Mouse (Mus musculus) hindbrain, postnatal 0 days (tissue): ENCODE results near the gene Rbfox1. TPM values are rescaled to one million over a fixed set of nuclear protein-coding genes. Genes with fewer than 3 reads are reported as not detected.

ENCODE experiments used
- ATAC-seq: fragments of 200-750 bp; cut with Nextera tagmentation; 2 replicates; pipeline ENCODE4 v1.8.0; 2017; ENCODE audit warnings: mild to moderate bottlenecking, moderate TSS enrichment, moderate library complexity
- DNase-seq: peaks from one replicate; pipeline ENCODE4 v3.0.0-alpha.2; 2015; ENCODE audit warnings: low spot score
- H3K27ac ChIP-seq: fragments of 300-500 bp; sonication (generic); 2 replicates; pipeline ENCODE4 v1.5.1; 2014; ENCODE audit warnings: mild to moderate bottlenecking
- H3K27me3 ChIP-seq: fragments of 300-500 bp; sonication (generic); 2 replicates; pipeline ENCODE4 v1.6.1; 2014; ENCODE audit warnings: low read length, mixed read lengths; ENCODE audit not compliant: insufficient read depth
- H3K36me3 ChIP-seq: fragments of 300-500 bp; sonication (generic); 2 replicates; pipeline ENCODE4 v1.6.1; 2014; ENCODE audit warnings: low read length, mixed read lengths; ENCODE audit not compliant: insufficient read depth
- H3K4me1 ChIP-seq: fragments of 300-500 bp; sonication (generic); 2 replicates; pipeline ENCODE4 v1.6.1; 2014; ENCODE audit warnings: antibody characterized with exemption, low read length, mixed read lengths; ENCODE audit not compliant: insufficient read depth
- H3K4me2 ChIP-seq: fragments of 300-500 bp; sonication (generic); 2 replicates; pipeline ENCODE4 v1.6.1; 2014; ENCODE audit warnings: low read depth, mild to moderate bottlenecking, low read length, moderate library complexity, mixed read lengths
- H3K4me3 ChIP-seq: fragments of 300-500 bp; sonication (generic); 2 replicates; pipeline ENCODE4 v1.5.1; 2014; ENCODE audit warnings: low read length
- H3K9ac ChIP-seq: fragments of 300-500 bp; sonication (generic); replicated peaks from 2 replicates; pipeline ENCODE4 v1.6.1; 2014; ENCODE audit warnings: mild to moderate bottlenecking, low read length, moderate library complexity, mixed read lengths
- H3K9me3 ChIP-seq: fragments of 300-500 bp; sonication (generic); 2 replicates; pipeline ENCODE4 v1.6.1; 2016; ENCODE audit warnings: low read length, mixed read lengths
- CTCF ChIP-seq: IDR thresholded peaks from 2 replicates; pipeline ENCODE4 v1.5.1; 2016; ENCODE audit warnings: antibody characterized with exemption, control low read depth, low read depth
- WGBS: fragments of 180-500 bp; shearing (Covaris S2); extraction: QIAGEN DNeasy Blood & Tissue Kit; methylation state at CpG from one replicate; pipeline ENCODE4 v1.1.7; 2014; 5-methylcytosine and 5-hydroxymethylcytosine counted together
- polyA plus RNA-seq: library from polyadenylated mRNA; unstranded; fragments of >200 nt; fragmentation: Nextera tagmentation; extraction: Ambion mirVana; gene quantifications from 2 replicates; pipeline ENCODE4 v1.2.1, GENCODE M21; 2015
- total RNA-seq: library from RNA; depleted of rRNA; stranded (reverse); fragments of >200 nt; gene quantifications from 2 replicates; pipeline ENCODE4 v1.2.3, GENCODE M21; 2014

Rbfox1 gene
- total and polyA plus RNA-seq, 2 experiments from 2014 or later: 158 to 204 TPM

DNA sequence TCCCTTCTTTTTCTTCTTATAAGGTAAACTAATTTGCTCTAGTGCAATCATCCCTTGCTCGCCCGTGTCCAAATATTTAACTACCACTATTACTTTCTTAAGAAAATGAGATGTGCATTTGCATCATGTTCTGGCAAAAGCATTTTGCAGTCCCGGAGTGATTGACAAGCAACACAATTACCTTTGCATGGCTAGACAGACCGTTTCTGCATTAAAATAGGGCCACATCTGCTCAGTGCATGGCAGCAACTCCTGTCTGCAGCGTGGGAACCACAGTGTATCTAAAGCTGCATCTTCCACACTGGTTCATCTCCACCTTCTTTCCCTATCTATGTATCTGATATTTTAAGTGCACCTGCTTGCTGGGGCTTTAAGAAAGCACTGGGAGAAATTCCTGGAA, 1473.9 kb downstream of the Rbfox1 start:
- no peak overlapping the region for H3K27ac ChIP-seq
- no peaks in the 10 kb centered on the region for H3K9me3 ChIP-seq
- no peak for DNase-seq

DNA sequence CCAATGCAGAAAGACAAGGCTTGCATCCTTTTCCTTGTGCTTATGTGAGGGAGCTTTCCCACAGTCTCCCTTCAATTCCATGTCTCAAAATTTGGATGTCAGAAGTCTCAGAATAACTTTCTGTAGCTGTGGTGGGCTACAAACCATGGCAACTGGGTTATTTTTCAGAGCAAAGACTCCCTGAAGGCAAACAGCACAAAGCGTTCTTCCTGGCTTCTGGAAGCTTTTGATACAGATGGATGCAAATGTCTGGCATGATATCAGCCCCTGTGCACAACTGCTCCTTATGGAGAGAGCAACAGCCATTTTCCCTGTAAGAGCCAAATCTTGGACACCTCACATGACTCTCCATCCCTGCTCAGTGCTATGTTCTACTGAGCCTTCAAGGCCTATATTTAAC, 1475.6 kb downstream of the Rbfox1 start:
- ATAC-seq (no peak), DNase-seq (no peak)
- no peaks in the 10 kb centered on the region for H3K27me3 ChIP-seq
- no peaks in the 10 kb centered on the region for H3K36me3 ChIP-seq
- H3K4me2 ChIP-seq: no peak overlapping the region
- no peak for TF ChIP-seq CTCF
- no peak overlapping the region for H3K27ac ChIP-seq
- 70% methylated on average over 1 of the region's 1 CpGs for WGBS
- H3K4me1 ChIP-seq: no peaks in the 10 kb centered on the region
- no peaks in the 10 kb centered on the region for H3K9me3 ChIP-seq
- no peak overlapping the region for H3K9ac ChIP-seq
- no peak overlapping the region for H3K4me3 ChIP-seq

More for the DNA sequence above, 1473.9 kb downstream of the Rbfox1 start:
- no peak for ATAC-seq
- H3K4me2 ChIP-seq: no peak overlapping the region
- H3K36me3 ChIP-seq: no peaks in the 10 kb centered on the region
- WGBS: 51% methylated on average over 5 of the region's 5 CpGs
- H3K27me3 ChIP-seq: no peaks in the 10 kb centered on the region
- no peak for TF ChIP-seq CTCF
- H3K4me3 ChIP-seq: no peak overlapping the region
- no peaks in the 10 kb centered on the region for H3K4me1 ChIP-seq
- no peak overlapping the region for H3K9ac ChIP-seq

DNA sequence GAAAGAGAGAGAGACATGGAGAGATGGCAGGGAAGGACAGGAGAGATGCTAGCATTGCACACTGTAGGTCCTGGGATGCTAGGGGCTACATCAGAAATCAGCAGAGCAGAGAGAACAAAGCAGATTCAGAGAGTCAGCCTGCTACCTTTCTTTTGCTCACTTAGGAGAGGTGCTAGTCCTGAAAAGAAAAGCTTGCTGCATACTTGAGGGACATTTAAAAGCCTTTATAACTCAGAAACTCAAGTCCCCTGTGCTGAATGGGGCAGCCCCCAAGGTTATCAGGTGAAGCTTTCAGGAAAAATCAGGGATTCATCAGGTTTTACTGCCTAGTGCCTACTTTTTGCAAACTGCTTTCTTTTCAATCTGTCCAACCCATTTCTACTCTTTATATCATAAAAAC, 1480.7 kb downstream of the Rbfox1 start:
- no peaks in the 10 kb centered on the region for H3K27me3 ChIP-seq
- ATAC-seq: no peak

DNA sequence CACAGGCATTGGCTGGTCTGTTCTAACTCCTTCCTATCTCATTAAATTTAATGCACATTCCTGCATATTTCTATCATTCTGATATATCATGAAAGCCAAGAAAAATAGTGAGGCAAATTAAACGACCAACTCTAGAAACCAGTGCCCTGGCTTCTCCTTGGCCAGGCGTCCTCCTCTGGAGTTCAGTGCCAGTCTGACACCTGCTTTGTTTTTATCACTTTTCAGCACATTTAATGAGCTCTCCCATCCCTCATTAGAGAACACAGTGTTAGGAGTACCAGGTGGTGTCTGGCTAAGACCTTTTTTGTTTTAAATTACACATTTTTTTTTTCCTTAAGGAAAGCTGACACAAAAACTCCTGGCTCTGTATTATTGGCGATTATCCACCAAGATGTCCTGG, 1489.0 kb downstream of the Rbfox1 start:
- Histone ChIP-seq H3K4me3 (no peak overlapping the region), H3K27ac (no peak overlapping the region), H3K36me3 (no peaks in the 10 kb centered on the region), H3K9me3 (no peaks in the 10 kb centered on the region), H3K27me3 (no peaks in the 10 kb centered on the region), H3K4me2 (no peak overlapping the region), H3K4me1 (0 out of 2 replicates have a peak, but pooled peaks cover 3% of the 10 kb centered on the region), H3K9ac (no peak overlapping the region)
- TF ChIP-seq CTCF: no peak
- ATAC-seq (no peak), DNase-seq (no peak)
- WGBS: 62% methylated on average over 3 of the region's 3 CpGs

More for the DNA sequence above, 1480.7 kb downstream of the Rbfox1 start:
- Histone ChIP-seq H3K4me1 (no peaks in the 10 kb centered on the region), H3K4me2 (no peak overlapping the region), H3K4me3 (no peak overlapping the region), H3K9ac (no peak overlapping the region), H3K9me3 (no peaks in the 10 kb centered on the region), H3K36me3 (no peaks in the 10 kb centered on the region), H3K27ac (no peak overlapping the region)
- no peak for TF ChIP-seq CTCF
- DNase-seq: no peak

DNA sequence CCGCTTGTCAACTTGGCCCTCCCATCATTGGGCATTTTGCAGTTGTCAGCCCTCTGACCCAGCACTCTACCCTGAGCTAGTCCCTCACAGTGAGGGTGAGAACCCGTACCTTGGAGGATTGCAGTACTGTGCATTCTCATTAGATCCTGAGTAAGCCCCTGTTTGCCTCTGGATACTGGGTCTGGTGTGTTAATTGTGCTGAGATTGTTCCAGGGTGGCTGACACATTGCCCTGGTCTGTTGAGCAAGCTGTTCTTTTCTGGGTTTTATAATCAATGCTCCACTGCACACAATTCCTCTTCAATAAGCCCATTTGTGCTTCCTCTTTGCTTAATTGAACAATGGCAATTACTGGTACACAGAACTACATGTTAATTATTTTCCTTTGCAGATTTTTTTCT, 1489.5 kb downstream of the Rbfox1 start:
- ATAC-seq (no peak), DNase-seq (no peak)
- no peak overlapping the region for H3K27ac ChIP-seq
- no peaks in the 10 kb centered on the region for H3K36me3 ChIP-seq
- no peak for TF ChIP-seq CTCF
- H3K9me3 ChIP-seq: no peaks in the 10 kb centered on the region
- H3K4me2 ChIP-seq: no peak overlapping the region
- no peak overlapping the region for H3K4me3 ChIP-seq
- WGBS: 38% methylated on average over 2 of the region's 2 CpGs
- no peaks in the 10 kb centered on the region for H3K27me3 ChIP-seq
- H3K4me1 ChIP-seq: 0 out of 2 replicates have a peak, but pooled peaks cover 3% of the 10 kb centered on the region
- no peak overlapping the region for H3K9ac ChIP-seq

DNA sequence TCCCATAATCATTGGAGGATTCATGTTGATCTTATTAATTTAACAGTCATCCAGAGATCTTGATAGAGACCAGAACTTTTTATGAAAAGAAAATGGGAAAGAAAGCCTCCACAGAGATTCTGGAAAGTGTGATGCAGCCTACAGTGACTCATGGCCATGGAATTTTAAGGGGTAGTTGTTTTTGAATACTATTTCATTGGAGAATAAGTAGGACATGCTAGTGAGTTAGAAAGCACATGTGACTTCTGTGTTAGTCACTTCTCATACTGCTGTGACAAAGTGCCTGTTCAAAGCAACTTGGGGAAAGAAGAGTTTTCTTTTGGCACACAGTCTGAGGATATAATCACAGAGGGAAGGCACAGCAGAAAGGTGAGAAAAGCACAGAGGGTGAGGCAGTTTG, 1510.9 kb downstream of the Rbfox1 start:
- no peak overlapping the region for H3K27ac ChIP-seq
- no peak for DNase-seq
- H3K27me3 ChIP-seq: no peaks in the 10 kb centered on the region
- H3K9me3 ChIP-seq: no peaks in the 10 kb centered on the region
- no peaks in the 10 kb centered on the region for H3K4me1 ChIP-seq
- no peak overlapping the region for H3K4me3 ChIP-seq
- TF ChIP-seq CTCF: no peak
- H3K4me2 ChIP-seq: no peak overlapping the region
- no peaks in the 10 kb centered on the region for H3K36me3 ChIP-seq
- ATAC-seq: no peak
- H3K9ac ChIP-seq: no peak overlapping the region

DNA sequence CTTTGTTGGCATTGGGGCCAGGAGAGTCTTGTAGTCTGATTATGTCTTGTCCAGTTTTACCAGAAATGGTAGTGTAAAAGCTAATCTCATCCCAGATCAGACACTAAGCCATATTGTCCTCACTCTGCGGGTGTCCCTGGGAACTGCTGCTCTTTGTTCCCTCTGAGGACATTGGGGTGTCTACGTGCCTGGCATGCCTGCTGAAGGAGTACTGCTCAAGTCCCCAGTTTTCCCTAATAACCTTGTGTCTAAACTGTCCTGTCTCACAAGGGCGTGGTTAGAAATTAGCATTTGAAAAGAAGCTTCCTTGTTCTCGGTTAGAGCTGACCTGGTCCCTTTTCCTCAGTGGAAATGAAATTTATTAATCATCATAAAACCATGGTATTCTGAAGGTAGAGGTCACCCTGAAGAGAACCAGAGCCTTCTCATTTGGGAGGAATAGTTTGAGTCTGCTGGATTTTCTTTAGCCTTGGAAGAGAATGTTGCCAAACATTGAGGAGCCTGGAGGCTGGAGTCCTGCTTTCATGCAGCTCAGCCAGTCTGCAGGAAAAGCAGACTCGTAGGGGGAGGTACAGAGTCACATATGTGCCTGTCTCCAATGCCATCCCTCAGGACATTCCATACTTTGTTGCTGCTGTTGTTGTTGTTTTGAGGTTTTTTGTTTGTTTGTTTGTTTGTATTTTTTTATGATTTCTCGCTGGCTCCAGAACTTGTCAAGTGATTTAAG, 1519.8 kb downstream of the Rbfox1 start:
- no peak overlapping the region for H3K4me2 ChIP-seq
- no peaks in the 10 kb centered on the region for H3K9me3 ChIP-seq
- no peaks in the 10 kb centered on the region for H3K36me3 ChIP-seq
- no peak for TF ChIP-seq CTCF
- peak; percentile 12 for DNase-seq
- H3K27ac ChIP-seq: no peak overlapping the region
- H3K9ac ChIP-seq: no peak overlapping the region
- 26% methylated on average over 6 of the region's 6 CpGs for WGBS
- 0 out of 2 replicates have a peak, but pooled peaks cover 5% of the 10 kb centered on the region for H3K4me1 ChIP-seq
- no peak for ATAC-seq
- H3K27me3 ChIP-seq: no peaks in the 10 kb centered on the region
- no peak overlapping the region for H3K4me3 ChIP-seq
